Mouse (Mus musculus) thymus, adult 2 months (tissue): ENCODE measurements around the gene Gm43518.

ENCODE experiments used
- CTCF ChIP-seq: fragments of 200-500 bp; IDR thresholded peaks from 2 replicates; pipeline ENCODE4 v1.5.1; 2012; ENCODE audit warnings: mild to moderate bottlenecking, control low read depth, low read length, moderate library complexity, borderline replicate concordance; ENCODE audit not compliant: control insufficient read depth, poor library complexity, insufficient read depth; ENCODE audit errors: extremely low read depth
- POLR2A ChIP-seq: fragments of 200-500 bp; IDR thresholded peaks from 2 replicates; pipeline ENCODE4 v1.6.1; 2012; ENCODE audit warnings: mild to moderate bottlenecking, low read length, control low read depth, moderate library complexity; ENCODE audit not compliant: control insufficient read depth, poor library complexity, insufficient read depth; ENCODE audit errors: extremely low read depth

DNA sequence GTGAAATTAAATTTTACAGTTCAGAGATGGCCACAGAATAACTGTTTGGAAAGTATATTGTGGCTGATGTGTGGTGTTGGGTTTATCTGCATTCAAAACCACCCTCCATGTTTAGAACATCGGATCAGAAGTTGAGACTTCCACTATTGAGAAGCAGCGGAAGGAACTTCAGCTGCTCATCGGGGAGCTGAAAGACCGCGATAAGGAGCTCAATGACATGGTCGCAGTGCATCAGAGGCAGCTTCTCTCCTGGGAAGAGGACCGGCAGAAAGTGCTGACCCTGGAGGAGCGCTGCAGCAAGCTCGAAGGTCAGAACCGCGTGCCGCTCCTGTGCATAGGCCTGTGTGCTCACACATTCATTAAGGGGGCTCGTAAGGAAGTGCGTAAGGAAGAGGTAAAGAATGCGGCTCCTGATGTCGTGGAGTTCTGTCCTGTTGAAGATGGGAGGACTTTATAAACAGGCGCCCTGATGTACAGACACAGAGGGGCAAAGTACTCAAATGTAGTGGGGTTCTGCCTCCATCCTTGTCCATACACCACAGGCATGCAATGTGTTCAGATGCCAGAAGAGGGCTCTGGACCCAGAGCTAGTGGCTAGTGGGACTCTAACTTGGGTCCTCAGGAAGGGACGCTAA, 6.9 kb downstream of the Gm43518 start:
- TF ChIP-seq CTCF: no peak
- TF ChIP-seq POLR2A: no peak
